Mouse (Mus musculus) small intestine, adult 2 months (tissue): ENCODE measurements around the gene Sos2.

Experiments used
- CTCF ChIP-seq: fragments of 200-500 bp; IDR thresholded peaks from 2 replicates; pipeline ENCODE4 v1.5.1; 2012; ENCODE audit warnings: low read depth, mild to moderate bottlenecking, control low read depth, inconsistent platforms, low read length, moderate library complexity, mixed read lengths; ENCODE audit not compliant: insufficient replicate concordance, insufficient read length; ENCODE audit errors: extremely low read depth
- POLR2A ChIP-seq: fragments of 200-500 bp; IDR thresholded peaks from 2 replicates; pipeline ENCODE4 v1.6.1; 2012; ENCODE audit warnings: low read depth, mild to moderate bottlenecking, control low read depth, inconsistent platforms, low read length, moderate library complexity

- TF ChIP-seq POLR2A, result no peak
- TF ChIP-seq CTCF, result no peak
Observed at GRCm38 (mm10) chr12:69573916-69574881, 107.5 kb downstream of the Sos2 start.
